Mouse (Mus musculus): ENCODE results near the gene Camk1d. TPM values are rescaled to one million over a fixed set of nuclear protein-coding genes. Genes with fewer than 3 reads are reported as not detected.

Gene Camk1d
- total and polyA plus RNA-seq, 3 experiments = 4.6 to 12.4 (median 4.8) TPM

DNA sequence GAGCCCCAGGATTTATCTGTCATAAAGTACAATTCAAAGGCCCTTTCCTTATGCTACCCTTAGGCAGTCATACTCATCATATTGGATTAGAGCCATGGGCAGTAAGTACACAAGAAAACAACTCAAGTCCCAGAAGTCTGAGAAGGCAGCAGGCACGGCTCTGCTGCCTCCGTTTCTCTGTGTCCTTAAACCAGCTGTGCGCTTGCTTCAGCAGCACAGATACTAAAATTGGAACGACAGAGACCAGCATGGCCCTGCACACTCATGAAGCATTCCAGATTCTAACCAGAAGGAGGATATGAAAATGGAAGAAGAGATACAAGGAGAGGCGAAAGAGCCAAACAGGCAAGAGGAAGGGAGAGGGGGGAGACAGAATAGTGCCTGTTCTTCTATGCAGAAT lies 72.6 kb downstream of the Camk1d start:
- no peak for DNase-seq (ENCODE audit: extremely low read depth)
- dilution Hi-C loops (cut with MboI; ENCODE audit: extremely low pct_ligation_motif_present, extremely low pct_unique_long_range_greater_than_20kb, low sequenced_read_pairs) (no loop called here), in situ Hi-C loops (cut with MboI; ENCODE audit: low pct_ligation_motif_present, low pct_unique_long_range_greater_than_20kb, low sequenced_read_pairs) (no loop called here)
- Histone ChIP-seq H3K4me1 (ENCODE audit: control insufficient read depth in 1 of 2, insufficient read depth in 2 of 2) (peaks cover 33 to 63% of the 10 kb centered on the region in 2 experiments), H3K27me3 (replicated peaks) (no peaks in the 10 kb centered on the region), H3K4me2 (ENCODE audit: insufficient read depth, low read depth, poor library complexity, severe bottlenecking) (no peak overlapping the region), H3K9ac (ENCODE audit: insufficient read depth, low read depth) (no peak overlapping the region), H3K27ac (ENCODE audit: insufficient read depth, low read depth) (no peak overlapping the region), H3K9me3 (replicated peaks; ENCODE audit: low read length) (no peaks in the 10 kb centered on the region), H3K79me2 (replicated peaks; ENCODE audit: control insufficient read depth, extremely low read depth, insufficient read depth, poor library complexity, severe bottlenecking) (no peaks in the 10 kb centered on the region; the same call in 1 of the 2 replicates), H3K4me3 (replicated peaks in 1 of 3; ENCODE audit: low read depth in 2 of 3, low read length in 2 of 3, poor library complexity in 1 of 3) (no peak overlapping the region), H3K36me3 (replicated peaks in 1 of 2; ENCODE audit: control insufficient read depth in 1 of 2, insufficient read depth in 1 of 2, low read length in 1 of 2) (peaks cover 0 to 18% of the 10 kb centered on the region in 2 experiments)
- TF ChIP-seq RCOR1 (conservative IDR thresholded peaks at IDR 0.05; ENCODE audit: low read depth, low read length) (no peak), SIN3A (IDR thresholded peaks at IDR 0.05; ENCODE audit: low read length) (no peak), MAFK (IDR thresholded peaks at IDR 0.05; ENCODE audit: insufficient replicate concordance, low read length) (no peak), SMC3 (IDR thresholded peaks at IDR 0.05; ENCODE audit: low read depth, low read length) (no peak), JUN (IDR thresholded peaks at IDR 0.05; ENCODE audit: insufficient read depth, low read depth, low read length) (no peak), MEF2A (IDR thresholded peaks at IDR 0.05; ENCODE audit: borderline replicate concordance, low read depth, low read length) (no peak), CHD2 (IDR thresholded peaks at IDR 0.05; ENCODE audit: low read length) (no peak), BHLHE40 (IDR thresholded peaks at IDR 0.05; ENCODE audit: low read depth, low read length) (no peak), ZKSCAN1 (IDR thresholded peaks at IDR 0.05; ENCODE audit: borderline replicate concordance, low read depth, low read length) (no peak), HCFC1 (IDR thresholded peaks at IDR 0.05; ENCODE audit: low read depth, low read length) (no peak), NELFE (IDR thresholded peaks at IDR 0.05; ENCODE audit: low read depth, low read length) (no peak), POLR2A (IDR thresholded peaks at IDR 0.05; ENCODE audit: low read depth, low read length) (no peak), ELF1 (IDR thresholded peaks at IDR 0.05; ENCODE audit: low read depth, low read length) (no peak), E2F4 (IDR thresholded peaks at IDR 0.05; ENCODE audit: insufficient replicate concordance, low read depth, low read length) (no peak), MAX (IDR thresholded peaks at IDR 0.05; ENCODE audit: low read length) (no peak), PAX5 (IDR thresholded peaks at IDR 0.05; ENCODE audit: low read length) (no peak), EP300 (IDR thresholded peaks at IDR 0.05; ENCODE audit: low read length) (no peak)

DNA sequence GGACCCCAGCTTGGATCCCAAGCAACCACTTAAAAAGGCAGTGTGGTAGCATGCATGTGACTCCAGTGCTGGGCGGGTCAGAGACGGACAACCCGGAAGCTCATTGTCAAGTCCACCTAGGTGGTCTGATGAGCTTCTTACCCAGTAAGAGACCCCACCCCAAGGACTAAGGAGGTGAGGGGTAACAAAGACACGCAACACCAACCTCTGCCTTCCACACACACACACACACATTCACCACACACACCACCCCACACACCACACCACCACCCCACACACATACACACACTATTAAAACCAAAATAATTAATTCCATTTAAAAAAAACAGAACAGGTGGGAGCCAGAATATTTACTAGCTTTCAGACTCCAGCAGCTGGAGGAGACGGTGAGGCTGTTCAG lies 73.7 kb downstream of the Camk1d start:
- H3K9me3 ChIP-seq (replicated peaks; ENCODE audit: low read length) = no peaks in the 10 kb centered on the region
- H3K79me2 ChIP-seq (replicated peaks; ENCODE audit: control insufficient read depth, extremely low read depth, insufficient read depth, poor library complexity, severe bottlenecking) = no peaks in the 10 kb centered on the region; the same call in 1 of the 2 replicates
- H3K36me3 ChIP-seq (replicated peaks in 1 of 2; ENCODE audit: control insufficient read depth in 1 of 2, insufficient read depth in 1 of 2, low read length in 1 of 2) = peaks cover 0 to 20% of the 10 kb centered on the region in 2 experiments
- in situ Hi-C loops (cut with MboI; ENCODE audit: low pct_ligation_motif_present, low pct_unique_long_range_greater_than_20kb, low sequenced_read_pairs) = no loop called here
- no peak overlapping the region for H3K9ac ChIP-seq (ENCODE audit: insufficient read depth, low read depth)
- peaks cover 33 to 65% of the 10 kb centered on the region in 2 experiments for H3K4me1 ChIP-seq (ENCODE audit: control insufficient read depth in 1 of 2, insufficient read depth in 2 of 2)
- dilution Hi-C loops (cut with MboI; ENCODE audit: extremely low pct_ligation_motif_present, extremely low pct_unique_long_range_greater_than_20kb, low sequenced_read_pairs) = no loop called here
- no peaks in the 10 kb centered on the region for H3K27me3 ChIP-seq (replicated peaks)
- no peak overlapping the region for H3K27ac ChIP-seq (ENCODE audit: insufficient read depth, low read depth)
- no peak overlapping the region for H3K4me2 ChIP-seq (ENCODE audit: insufficient read depth, low read depth, poor library complexity, severe bottlenecking)
- no peak for DNase-seq (ENCODE audit: extremely low read depth)
- H3K4me3 ChIP-seq (replicated peaks in 1 of 3; ENCODE audit: low read depth in 2 of 3, low read length in 2 of 3, poor library complexity in 1 of 3) = no peak overlapping the region
- TF ChIP-seq UBTF (IDR thresholded peaks at IDR 0.05; ENCODE audit: low read depth, low read length) (no peak), POLR2A (IDR thresholded peaks at IDR 0.05; ENCODE audit: low read depth, low read length) (no peak), EP300 (IDR thresholded peaks at IDR 0.05; ENCODE audit: low read length) (no peak), HCFC1 (IDR thresholded peaks at IDR 0.05; ENCODE audit: low read depth, low read length) (no peak)
